Mouse (Mus musculus) stomach, postnatal 0 days (tissue): Measurements from ENCODE around the gene Gm28308.

Source experiments
- CTCF ChIP-seq: IDR thresholded peaks from 2 replicates; pipeline ENCODE4 v1.5.1; 2016; ENCODE audit warnings: antibody characterized with exemption, low read depth, mild to moderate bottlenecking, moderate library complexity
- EP300 ChIP-seq: optimal IDR thresholded peaks from 2 replicates; pipeline ENCODE3; 2016; ENCODE audit warnings: antibody characterized with exemption

DNA sequence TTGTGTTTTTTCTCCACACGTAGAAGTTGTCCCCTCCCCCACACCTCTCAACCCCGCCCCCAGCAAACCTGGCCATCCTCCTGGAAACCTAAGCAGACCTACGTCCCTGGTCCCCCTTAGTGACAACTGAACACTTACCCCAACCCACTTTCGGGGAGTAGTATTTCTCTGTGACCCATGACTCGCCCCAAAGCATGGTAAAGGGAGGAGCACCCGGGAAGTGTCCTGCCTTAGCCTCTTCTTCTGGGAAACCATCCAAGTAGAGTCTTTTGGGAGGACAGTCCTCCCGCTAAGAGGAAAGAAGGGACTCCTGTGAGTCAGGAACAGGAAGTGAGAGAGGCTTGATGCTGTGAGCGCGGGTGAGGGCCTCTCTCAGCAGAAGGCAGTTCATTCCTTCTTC, 53.2 kb downstream of the Gm28308 start:
- TF ChIP-seq CTCF (no peak), EP300 (no peak)
